Mouse (Mus musculus) liver, embryonic 16.5 days (tissue): ENCODE data around the gene BC030499. TPM values are rescaled to one million over a fixed set of nuclear protein-coding genes. Genes with fewer than 3 reads are reported as not detected.
A peak's percentile ranks its signal among the peaks of the same experiment; 100 is the strongest.

ENCODE experiments used
- ATAC-seq: fragments of 200-750 bp; cut with Nextera tagmentation; 2 replicates; pipeline ENCODE4 v1.8.0; 2017; ENCODE audit warnings: low read depth, mild to moderate bottlenecking, moderate number of reproducible peaks, moderate library complexity
- H3K27ac ChIP-seq: fragments of 300-500 bp; sonication (generic); 2 replicates; pipeline ENCODE4 v1.5.1; 2014; ENCODE audit warnings: mild to moderate bottlenecking, low read length
- H3K27me3 ChIP-seq: fragments of 300-500 bp; sonication (generic); 2 replicates; pipeline ENCODE4 v1.6.1; 2014; ENCODE audit warnings: low read depth, low read length, mixed read lengths; ENCODE audit not compliant: control insufficient read depth, insufficient read depth
- H3K36me3 ChIP-seq: fragments of 300-500 bp; sonication (generic); 2 replicates; pipeline ENCODE4 v1.6.1; 2014; ENCODE audit warnings: mild to moderate bottlenecking; ENCODE audit not compliant: control insufficient read depth, insufficient read depth
- H3K4me1 ChIP-seq: fragments of 300-500 bp; sonication (generic); 2 replicates; pipeline ENCODE4 v1.6.1; 2014; ENCODE audit warnings: low read depth, low read length, mixed read lengths; ENCODE audit not compliant: control insufficient read depth
- H3K4me2 ChIP-seq: fragments of 300-500 bp; sonication (generic); 2 replicates; pipeline ENCODE4 v1.6.1; 2014; ENCODE audit warnings: low read depth, low read length, mixed read lengths
- H3K4me3 ChIP-seq: fragments of 300-500 bp; sonication (generic); 2 replicates; pipeline ENCODE4 v1.5.1; 2014; ENCODE audit warnings: low read depth, mild to moderate bottlenecking, low read length
- H3K9ac ChIP-seq: fragments of 300-500 bp; sonication (generic); 2 replicates; pipeline ENCODE4 v1.6.1; 2014; ENCODE audit warnings: low read depth, low read length
- H3K9me3 ChIP-seq: fragments of 300-500 bp; sonication (generic); replicated peaks from 2 replicates; pipeline ENCODE4 v1.6.1; 2016; ENCODE audit warnings: low read length; ENCODE audit not compliant: control insufficient read depth
- WGBS: fragments of 180-500 bp; shearing (Covaris S2); extraction: QIAGEN DNeasy Blood & Tissue Kit; methylation state at CpG from one replicate; pipeline ENCODE4 v1.1.7; 2014; ENCODE audit not compliant: insufficient replicate concordance; 5-methylcytosine and 5-hydroxymethylcytosine counted together
- polyA plus RNA-seq: library from polyadenylated mRNA; unstranded; fragments of >200 nt; fragmentation: Nextera tagmentation; extraction: Ambion mirVana; gene quantifications from 2 replicates; pipeline ENCODE4 v1.2.1, GENCODE M21; 2015

Gene BC030499
- polyA plus RNA-seq, 1 experiment from 2014 or later, result 0.13 TPM

- H3K4me1 ChIP-seq, result no peaks in the 10 kb centered on the region
- 79% methylated on average over 8 of the region's 8 CpGs for WGBS
- no peaks in the 10 kb centered on the region for H3K36me3 ChIP-seq
- H3K27me3 ChIP-seq, result no peaks in the 10 kb centered on the region
- H3K4me3 ChIP-seq, result no peak overlapping the region
- H3K9me3 ChIP-seq, result no peaks in the 10 kb centered on the region
- no peak overlapping the region for H3K9ac ChIP-seq
- no peak overlapping the region for H3K4me2 ChIP-seq
- ATAC-seq, result no peak
- no peak overlapping the region for H3K27ac ChIP-seq
Observed at GRCm38 (mm10) chr11:78337040-78337439, 46.4 kb downstream of the BC030499 start.

- Histone ChIP-seq H3K27ac (no peak overlapping the region), H3K9ac (no peak overlapping the region), H3K36me3 (no peaks in the 10 kb centered on the region), H3K9me3 (no peaks in the 10 kb centered on the region), H3K4me2 (no peak overlapping the region), H3K27me3 (no peaks in the 10 kb centered on the region), H3K4me3 (no peak overlapping the region), H3K4me1 (peaks cover 39% of the 10 kb centered on the region)
- WGBS, result 70% methylated on average over 12 of the region's 12 CpGs
- no peak for ATAC-seq
Observed at GRCm38 (mm10) chr11:78341702-78342101, 51.1 kb downstream of the BC030499 start.

- peak; percentile 71 for ATAC-seq
- Histone ChIP-seq H3K4me1 (peaks cover 58% of the 10 kb centered on the region), H3K27me3 (no peaks in the 10 kb centered on the region), H3K4me2 (peak within 1 kb of the TSS; percentile 100), H3K36me3 (peaks cover 3% of the 10 kb centered on the region; the same call in 1 of the 2 replicates), H3K27ac (peak within 1 kb of the TSS; percentile 83), H3K9ac (peak within 1 kb of the TSS; percentile 89), H3K9me3 (no peaks in the 10 kb centered on the region), H3K4me3 (peak within 1 kb of the TSS; percentile 91)
- WGBS, result under 1% methylated on average over 61 of the region's 66 CpGs
Observed at GRCm38 (mm10) chr11:78343381-78344327, 53.0 kb downstream of the BC030499 start, which contains the start of gene Unc119. Gene Unc119 (plus strand): TSS chr11:78343482.

- WGBS, result 29% methylated on average over 6 of the region's 6 CpGs
- ATAC-seq, result peak; percentile 78
- no peaks in the 10 kb centered on the region for H3K9me3 ChIP-seq
- peak overlapping the region; percentile 89 for H3K9ac ChIP-seq
- H3K4me3 ChIP-seq, result peak overlapping the region; percentile 91
- H3K36me3 ChIP-seq, result peaks cover 5% of the 10 kb centered on the region; the same call in 1 of the 2 replicates
- peak overlapping the region; percentile 83 for H3K27ac ChIP-seq
- H3K4me1 ChIP-seq, result peaks cover 65% of the 10 kb centered on the region
- H3K4me2 ChIP-seq, result peak overlapping the region; percentile 100
- no peaks in the 10 kb centered on the region for H3K27me3 ChIP-seq
Observed at GRCm38 (mm10) chr11:78344328-78344889, 53.8 kb downstream of the BC030499 start.

GRCm38 (mm10) chr11:78344890-78345715 is 54.5 kb downstream of the BC030499 start:
- Histone ChIP-seq H3K4me2 (peak overlapping the region; percentile 100), H3K9me3 (no peaks in the 10 kb centered on the region), H3K9ac (peak overlapping the region; percentile 44), H3K4me3 (peak overlapping the region; percentile 33), H3K27ac (peak overlapping the region; percentile 83), H3K27me3 (no peaks in the 10 kb centered on the region), H3K4me1 (peaks cover 70% of the 10 kb centered on the region), H3K36me3 (peaks cover 5% of the 10 kb centered on the region; the same call in 1 of the 2 replicates)
- WGBS, result 17% methylated on average over 8 of the region's 8 CpGs
- peak; percentile 55 for ATAC-seq

- H3K27me3 ChIP-seq, result no peaks in the 10 kb centered on the region
- H3K36me3 ChIP-seq, result peaks cover 5% of the 10 kb centered on the region; the same call in 1 of the 2 replicates
- peak overlapping the region; percentile 100 for H3K4me2 ChIP-seq
- 19% methylated on average over 7 of the region's 7 CpGs for WGBS
- H3K9ac ChIP-seq, result peak overlapping the region; percentile 44; the same call in 1 of the 2 replicates
- peaks cover 70% of the 10 kb centered on the region for H3K4me1 ChIP-seq
- no peak for ATAC-seq
- H3K27ac ChIP-seq, result peak overlapping the region; percentile 83
- H3K9me3 ChIP-seq, result no peaks in the 10 kb centered on the region
- peak overlapping the region; percentile 1; the same call in 1 of the 2 replicates for H3K4me3 ChIP-seq
Observed at GRCm38 (mm10) chr11:78345801-78346200, 55.2 kb downstream of the BC030499 start.

Other genes starting within 250 kb of the BC030499 start
- gene Eral1, start 210.5 kb upstream of the BC030499 start, polyA plus RNA-seq, result 12.4 and 12.7 TPM in 2 replicates
- gene Fam222b, start 196.2 kb upstream of the BC030499 start, polyA plus RNA-seq, result 3.4 and 4.9 TPM in 2 replicates
- 25.4 and 28.6 TPM in 2 replicates for gene Traf4, start 125.3 kb upstream of the BC030499 start, polyA plus RNA-seq
- 10.2 and 10.4 TPM in 2 replicates for gene Nek8, start 114.2 kb upstream of the BC030499 start, polyA plus RNA-seq
- 39.9 and 40.3 TPM in 2 replicates for gene Tlcd1, start 114.1 kb upstream of the BC030499 start, polyA plus RNA-seq
- 609 and 714 TPM in 2 replicates for gene Rpl23a, start 107.3 kb upstream of the BC030499 start, polyA plus RNA-seq
- gene Rab34, start 102.4 kb upstream of the BC030499 start, polyA plus RNA-seq, result 11.8 and 16.2 TPM in 2 replicates
- gene Proca1, start 97.4 kb upstream of the BC030499 start, polyA plus RNA-seq, result 0.36 and 0.44 TPM in 2 replicates
- gene Sdf2, start 45.1 kb upstream of the BC030499 start, polyA plus RNA-seq, result 30.5 and 31.6 TPM in 2 replicates
- gene Supt6, start 44.9 kb upstream of the BC030499 start, polyA plus RNA-seq, result 9.9 and 10.3 TPM in 2 replicates
- gene 2610507B11Rik, start 29.1 kb upstream of the BC030499 start, polyA plus RNA-seq, result 23.7 and 24.7 TPM in 2 replicates
- 33.0 and 33.7 TPM in 2 replicates for gene Spag5, start 10.7 kb downstream of the BC030499 start, polyA plus RNA-seq
- gene Aldoc, start 32.1 kb downstream of the BC030499 start, polyA plus RNA-seq, result 15.0 and 19.6 TPM in 2 replicates
- gene Pigs, start 37.6 kb downstream of the BC030499 start, polyA plus RNA-seq, result 31.2 and 36.0 TPM in 2 replicates
- 22.7 and 24.1 TPM in 2 replicates for gene Unc119, start 52.6 kb downstream of the BC030499 start, polyA plus RNA-seq
- gene Foxn1, start 95.7 kb downstream of the BC030499 start, polyA plus RNA-seq, result not detected in 2 replicates
- 0.04 and 0.07 TPM in 2 replicates for gene Slc13a2, start 131.4 kb downstream of the BC030499 start, polyA plus RNA-seq
- gene Slc46a1, start 174.9 kb downstream of the BC030499 start, polyA plus RNA-seq, result 7.3 and 8.7 TPM in 2 replicates
- gene Sarm1, start 206.9 kb downstream of the BC030499 start, polyA plus RNA-seq, result 0.12 and 0.14 TPM in 2 replicates
- gene Vtn, start 208.2 kb downstream of the BC030499 start, polyA plus RNA-seq, result 977 and 1,120 TPM in 2 replicates
- 0.25 and 0.26 TPM in 2 replicates for gene Sebox, start 212.6 kb downstream of the BC030499 start, polyA plus RNA-seq
- gene Tmem199, start 221.3 kb downstream of the BC030499 start, polyA plus RNA-seq, result 17.0 and 17.2 TPM in 2 replicates
- gene Poldip2, start 221.4 kb downstream of the BC030499 start, polyA plus RNA-seq, result 62.5 and 63.6 TPM in 2 replicates
- 15.1 and 16.9 TPM in 2 replicates for gene Tnfaip1, start 245.5 kb downstream of the BC030499 start, polyA plus RNA-seq
- 61.2 and 61.4 TPM in 2 replicates for gene Ift20, start 245.5 kb downstream of the BC030499 start, polyA plus RNA-seq